Mouse (Mus musculus) midbrain, embryonic 10.5 days (tissue): ENCODE measurements around the gene Elp1. TPM values are rescaled to one million over a fixed set of nuclear protein-coding genes. Genes with fewer than 3 reads are reported as not detected.

Experiments
- DNase-seq: peaks from one replicate; pipeline ENCODE4 v3.0.0-alpha.2; 2017; ENCODE audit warnings: low spot score
- H3K27ac ChIP-seq: fragments of 300-500 bp; sonication (generic); replicated peaks from 2 replicates; pipeline ENCODE4 v1.5.1; 2016; ENCODE audit warnings: mild to moderate bottlenecking
- H3K27me3 ChIP-seq: fragments of 300-500 bp; sonication (generic); 2 replicates; pipeline ENCODE4 v1.6.1; 2016; ENCODE audit warnings: low read depth, mild to moderate bottlenecking; ENCODE audit not compliant: poor library complexity, severe bottlenecking
- H3K36me3 ChIP-seq: fragments of 300-500 bp; sonication (generic); 2 replicates; pipeline ENCODE4 v1.6.1; 2016; ENCODE audit warnings: mild to moderate bottlenecking, moderate library complexity
- H3K4me1 ChIP-seq: fragments of 300-500 bp; sonication (generic); 2 replicates; pipeline ENCODE4 v1.6.1; 2016
- H3K4me3 ChIP-seq: fragments of 300-500 bp; sonication (generic); 2 replicates; pipeline ENCODE4 v1.5.1; 2016; ENCODE audit warnings: mild to moderate bottlenecking, moderate library complexity
- H3K9me3 ChIP-seq: fragments of 300-500 bp; sonication (generic); replicated peaks from 2 replicates; pipeline ENCODE4 v1.6.1; 2016; ENCODE audit warnings: mild to moderate bottlenecking
- WGBS: fragments of 180-500 bp; shearing (Covaris S2); methylation state at CpG from one replicate; pipeline ENCODE4 v1.1.7; 2016; 5-methylcytosine and 5-hydroxymethylcytosine counted together
- polyA plus RNA-seq: library from polyadenylated mRNA; unstranded; fragments of >200 nt; fragmentation: Nextera tagmentation; extraction: Ambion mirVana; gene quantifications from 2 replicates; pipeline ENCODE4 v1.2.1, GENCODE M21; 2016

Elp1 gene
- polyA plus RNA-seq, 1 experiment from 2014 or later = 80.1 TPM

DNA sequence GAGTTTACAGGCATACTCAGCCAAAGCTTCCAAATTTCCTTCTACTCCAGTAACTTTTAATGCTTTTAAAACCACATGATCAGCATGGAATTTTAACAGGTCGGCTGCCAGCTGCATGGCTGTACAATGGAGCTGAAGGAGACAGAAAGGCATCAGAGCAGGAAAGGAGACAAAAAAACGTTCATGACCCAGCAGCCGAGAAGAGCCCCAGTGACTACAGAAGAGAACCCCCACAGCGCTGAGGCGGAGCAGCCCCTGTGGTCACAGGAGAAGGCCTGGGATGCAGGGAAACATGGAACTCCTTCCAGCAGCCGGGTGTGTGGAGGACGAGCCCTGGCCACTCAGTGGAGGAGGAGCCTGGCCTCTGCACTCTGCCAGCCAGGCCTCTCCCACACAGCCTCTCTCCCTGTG lies 27.4 kb upstream of the Elp1 start:
- no peak for DNase-seq
- no peaks in the 10 kb centered on the region for H3K9me3 ChIP-seq
- H3K27me3 ChIP-seq = no peaks in the 10 kb centered on the region
- peak overlapping the region; percentile 29; the same call in 1 of the 2 replicates for H3K27ac ChIP-seq
- H3K36me3 ChIP-seq = peaks cover 60% of the 10 kb centered on the region
- 0 out of 2 replicates have a peak, but pooled peaks cover 7% of the 10 kb centered on the region for H3K4me1 ChIP-seq
- no peak overlapping the region for H3K4me3 ChIP-seq
- 69% methylated on average over 7 of the region's 7 CpGs for WGBS

DNA sequence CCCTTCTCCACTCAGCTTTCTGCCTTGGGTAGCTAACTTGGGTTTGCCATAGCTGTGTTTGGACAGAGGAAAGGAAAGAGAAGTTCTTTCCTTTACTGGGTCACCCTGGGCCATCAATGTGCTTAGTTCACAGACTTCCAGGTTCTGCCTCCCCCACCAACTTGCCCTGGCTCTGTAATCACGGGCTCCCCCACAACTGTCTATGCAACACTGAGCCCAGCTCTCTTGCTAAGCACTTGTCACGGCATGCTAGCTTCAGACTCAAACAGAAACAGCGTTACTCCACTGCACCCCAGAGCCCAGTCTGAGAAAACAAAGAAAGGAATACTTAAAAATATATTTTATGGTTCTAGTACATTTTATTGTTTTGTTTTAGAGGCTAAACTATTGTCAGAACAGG lies 26.8 kb upstream of the Elp1 start:
- peaks cover 61% of the 10 kb centered on the region for H3K36me3 ChIP-seq
- 89% methylated on average over 3 of the region's 3 CpGs for WGBS
- DNase-seq = no peak

DNA sequence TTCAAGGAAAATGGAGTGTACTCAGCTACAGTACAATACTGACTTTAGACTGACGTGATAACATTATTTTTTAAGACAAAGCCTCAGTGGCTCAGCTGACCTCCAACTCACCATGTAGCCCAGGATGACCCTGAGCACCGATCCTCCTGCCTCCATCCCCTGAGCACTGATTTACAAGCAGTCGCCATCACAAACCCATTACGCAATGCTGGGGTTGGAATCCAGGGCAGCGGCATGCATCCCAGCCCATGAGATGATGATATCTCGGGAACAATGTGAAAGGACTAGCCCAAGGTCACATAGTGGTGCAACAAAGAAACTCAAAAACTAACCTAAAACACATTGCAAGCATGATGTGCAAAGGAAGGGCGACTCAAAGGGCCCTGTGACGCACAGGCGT lies 22.1 kb upstream of the Elp1 start:
- 92% methylated on average over 9 of the region's 9 CpGs for WGBS
- Histone ChIP-seq H3K36me3 (peaks cover 47% of the 10 kb centered on the region), H3K4me3 (no peak overlapping the region), H3K9me3 (no peaks in the 10 kb centered on the region), H3K4me1 (no peaks in the 10 kb centered on the region), H3K27me3 (no peaks in the 10 kb centered on the region), H3K27ac (no peak overlapping the region)
- DNase-seq = no peak

More for the DNA sequence above, 26.8 kb upstream of the Elp1 start:
- H3K27me3 ChIP-seq = no peaks in the 10 kb centered on the region
- no peak overlapping the region for H3K4me3 ChIP-seq
- no peaks in the 10 kb centered on the region for H3K9me3 ChIP-seq
- H3K27ac ChIP-seq = no peak overlapping the region
- 0 out of 2 replicates have a peak, but pooled peaks cover 7% of the 10 kb centered on the region for H3K4me1 ChIP-seq

DNA sequence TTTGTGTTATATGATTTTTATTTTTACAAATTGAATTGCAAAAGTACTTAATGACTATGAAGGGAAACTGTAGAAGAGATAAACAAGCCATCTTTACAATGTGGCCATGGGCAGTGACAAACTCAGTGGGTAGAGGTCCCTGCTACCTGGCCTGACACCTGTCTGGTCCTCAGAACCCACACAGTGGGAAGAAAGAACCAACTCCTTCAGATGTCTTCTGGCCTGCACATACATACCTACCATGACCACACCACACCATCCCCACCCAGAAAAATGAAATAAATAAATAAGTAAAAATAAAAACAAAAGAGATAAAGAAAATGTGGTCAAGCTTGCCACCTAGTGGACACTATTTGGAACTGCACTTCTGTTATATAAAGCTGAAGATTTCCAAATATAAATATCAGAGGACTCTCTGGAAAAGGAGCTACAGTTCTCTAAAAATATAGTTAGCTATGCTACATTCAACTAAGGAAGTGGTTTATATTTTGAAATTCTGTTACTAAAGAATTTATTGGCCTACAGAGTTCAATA lies 18.0 kb upstream of the Elp1 start:
- H3K9me3 ChIP-seq = no peaks in the 10 kb centered on the region
- peaks cover 26% of the 10 kb centered on the region for H3K36me3 ChIP-seq
- no peak for DNase-seq
- H3K4me3 ChIP-seq = no peak overlapping the region
- H3K27me3 ChIP-seq = no peaks in the 10 kb centered on the region
- no peaks in the 10 kb centered on the region for H3K4me1 ChIP-seq
- no peak overlapping the region for H3K27ac ChIP-seq

DNA sequence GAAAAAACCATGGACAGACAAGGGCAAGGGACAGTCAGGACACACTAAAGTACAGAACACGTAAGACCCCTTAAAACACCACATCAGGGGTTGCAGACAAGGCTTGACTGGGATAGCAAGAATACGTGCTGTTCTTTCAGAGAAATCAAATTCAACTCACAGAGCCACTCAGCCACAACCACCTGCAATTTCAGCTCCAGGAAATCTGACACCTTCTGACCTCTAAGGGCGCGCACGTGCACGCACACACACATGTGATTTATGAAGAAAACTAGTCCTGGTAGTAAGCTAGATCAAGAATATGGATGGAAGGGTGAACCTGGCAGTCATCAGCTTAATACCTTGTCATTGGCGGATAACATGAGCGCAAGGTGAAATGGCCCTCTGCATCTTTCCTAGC lies 13.0 kb upstream of the Elp1 start:
- Histone ChIP-seq H3K27ac (no peak overlapping the region), H3K9me3 (no peaks in the 10 kb centered on the region), H3K4me1 (0 out of 2 replicates have a peak, but pooled peaks cover 4% of the 10 kb centered on the region), H3K27me3 (no peaks in the 10 kb centered on the region), H3K4me3 (no peak overlapping the region), H3K36me3 (peaks cover 23% of the 10 kb centered on the region)
- no peak for DNase-seq
- WGBS = 93% methylated on average over 8 of the region's 8 CpGs

DNA sequence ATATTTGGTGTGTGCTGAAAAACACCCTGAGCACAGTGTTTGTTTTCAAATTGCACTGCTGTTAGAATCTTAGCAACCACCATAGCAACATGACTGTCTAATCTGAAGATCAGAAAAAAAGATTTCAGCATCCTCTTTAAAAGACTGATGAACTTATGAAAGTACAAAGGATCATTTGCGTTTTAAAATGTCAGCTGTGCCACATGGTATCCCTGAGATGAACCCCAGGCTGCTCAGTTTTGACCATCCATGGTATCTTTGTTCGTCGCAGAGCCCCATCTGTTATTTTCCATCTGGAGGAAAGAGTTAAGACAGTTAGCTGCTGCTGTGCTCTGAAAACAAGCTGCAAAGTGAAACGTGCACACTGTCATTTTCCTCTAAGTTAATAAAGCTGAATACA lies 10.0 kb upstream of the Elp1 start:
- H3K27me3 ChIP-seq = no peaks in the 10 kb centered on the region

DNA sequence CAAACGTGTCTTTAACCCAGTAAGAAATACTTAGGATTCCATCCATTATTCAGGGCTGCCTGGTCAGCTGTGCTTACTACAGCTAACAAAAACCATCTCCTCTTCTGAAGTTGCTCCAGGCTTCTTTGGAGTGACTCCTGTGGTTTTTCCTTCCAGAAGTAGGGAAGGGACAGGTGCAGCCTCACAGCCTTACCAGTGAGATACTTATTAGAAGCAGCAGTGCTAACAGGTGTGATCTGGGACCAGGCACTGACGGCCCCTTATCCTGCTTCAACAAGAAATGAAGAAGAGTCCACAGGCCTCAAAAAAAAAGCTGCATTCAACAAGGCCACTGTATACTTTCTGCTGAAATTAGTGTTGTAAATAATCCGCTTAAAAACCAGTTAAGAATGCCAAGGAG lies 9.5 kb upstream of the Elp1 start:
- Histone ChIP-seq H3K36me3 (peaks cover 40% of the 10 kb centered on the region), H3K9me3 (no peaks in the 10 kb centered on the region)
- no peak for DNase-seq

More for the DNA sequence above, 10.0 kb upstream of the Elp1 start:
- 82% methylated on average over 4 of the region's 4 CpGs for WGBS
- Histone ChIP-seq H3K36me3 (peaks cover 35% of the 10 kb centered on the region), H3K27ac (no peak overlapping the region), H3K9me3 (no peaks in the 10 kb centered on the region), H3K4me1 (0 out of 2 replicates have a peak, but pooled peaks cover 4% of the 10 kb centered on the region), H3K4me3 (no peak overlapping the region)
- no peak for DNase-seq

DNA sequence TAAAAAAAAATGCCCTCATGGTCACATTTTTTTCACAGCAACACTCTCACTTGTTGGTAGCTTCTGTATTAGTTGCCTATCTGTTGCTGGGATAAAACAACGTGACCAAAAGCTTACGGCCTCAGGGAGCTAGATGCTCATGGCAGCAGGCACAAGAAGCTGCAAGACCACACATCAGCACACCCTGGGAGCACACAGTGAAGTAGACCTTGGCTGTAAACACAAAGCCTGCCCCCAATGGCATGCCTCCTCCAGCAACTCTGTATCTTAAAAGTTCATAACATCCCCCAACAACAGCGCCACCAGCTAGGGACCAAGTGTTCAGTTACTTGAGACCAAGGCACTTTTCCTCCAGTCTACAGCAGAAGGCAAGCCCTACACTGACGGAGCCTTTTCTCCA lies 6.9 kb upstream of the Elp1 start:
- Histone ChIP-seq H3K9me3 (no peaks in the 10 kb centered on the region), H3K27me3 (no peaks in the 10 kb centered on the region), H3K4me1 (peaks cover 7% of the 10 kb centered on the region; the same call in 1 of the 2 replicates), H3K4me3 (no peak overlapping the region), H3K27ac (no peak overlapping the region), H3K36me3 (peaks cover 58% of the 10 kb centered on the region)
- 83% methylated on average over 4 of the region's 4 CpGs for WGBS
- no peak for DNase-seq

More for the DNA sequence above, 9.5 kb upstream of the Elp1 start:
- Histone ChIP-seq H3K27ac (no peak overlapping the region), H3K27me3 (no peaks in the 10 kb centered on the region), H3K4me1 (0 out of 2 replicates have a peak, but pooled peaks cover 4% of the 10 kb centered on the region), H3K4me3 (no peak overlapping the region)
- WGBS = 66% methylated on average over 3 of the region's 3 CpGs

DNA sequence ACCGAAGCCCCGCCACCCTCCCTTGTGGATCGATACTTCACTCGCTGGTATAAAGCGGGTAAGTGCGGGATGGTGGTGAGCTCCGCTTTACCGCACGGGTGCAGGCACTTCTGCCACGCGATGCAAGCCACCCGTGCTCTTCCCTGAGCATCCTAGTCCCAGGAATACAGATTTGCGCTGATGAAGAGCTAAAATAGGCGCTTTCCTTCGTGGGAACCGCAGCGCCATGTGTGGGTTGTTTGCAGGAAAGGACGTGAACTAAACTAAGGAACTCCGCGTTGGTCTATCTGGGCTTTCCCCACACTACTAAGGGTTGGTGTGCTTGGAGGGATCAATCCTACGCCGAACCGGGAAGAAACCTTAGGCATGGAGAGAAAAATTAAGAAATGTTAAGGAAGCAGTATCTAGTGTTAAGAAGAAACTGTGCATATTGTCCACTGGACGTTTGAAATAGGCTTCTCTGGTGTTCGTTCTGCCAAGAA lies 579 bp upstream of the Elp1 start:
- peak overlapping the region; percentile 97 for H3K4me3 ChIP-seq
- H3K4me1 ChIP-seq = peaks cover 29% of the 10 kb centered on the region
- H3K27me3 ChIP-seq = no peaks in the 10 kb centered on the region
- H3K27ac ChIP-seq = peak overlapping the region; percentile 94
- DNase-seq = no peak
- 2% methylated on average over 25 of the region's 25 CpGs for WGBS
- H3K36me3 ChIP-seq = peaks cover 64% of the 10 kb centered on the region
- no peaks in the 10 kb centered on the region for H3K9me3 ChIP-seq

DNA sequence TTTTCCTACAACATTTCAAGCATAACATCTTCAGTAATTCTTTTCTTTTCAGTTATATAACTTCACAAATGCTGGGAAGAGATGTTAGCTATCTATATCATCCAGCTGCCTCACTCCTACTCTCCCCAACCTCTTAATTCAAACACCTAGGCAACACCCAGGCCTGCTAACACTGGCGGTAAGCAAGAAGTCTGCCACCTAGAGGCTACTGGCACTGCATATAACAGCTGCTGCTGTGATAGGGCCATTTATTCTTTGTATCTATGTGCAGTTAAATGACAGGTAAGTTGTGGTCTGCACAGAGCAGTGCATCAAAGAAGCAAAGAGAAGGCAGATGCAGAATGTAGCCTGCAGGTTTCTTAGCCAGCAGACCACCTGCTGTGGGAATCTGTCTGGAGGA lies 10.8 kb downstream of the Elp1 start:
- Histone ChIP-seq H3K27me3 (no peaks in the 10 kb centered on the region), H3K36me3 (peaks cover 94% of the 10 kb centered on the region), H3K27ac (no peak overlapping the region), H3K9me3 (no peaks in the 10 kb centered on the region), H3K4me1 (no peaks in the 10 kb centered on the region), H3K4me3 (no peak overlapping the region)
- 54% methylated on average over 1 of the region's 1 CpGs for WGBS
- no peak for DNase-seq

DNA sequence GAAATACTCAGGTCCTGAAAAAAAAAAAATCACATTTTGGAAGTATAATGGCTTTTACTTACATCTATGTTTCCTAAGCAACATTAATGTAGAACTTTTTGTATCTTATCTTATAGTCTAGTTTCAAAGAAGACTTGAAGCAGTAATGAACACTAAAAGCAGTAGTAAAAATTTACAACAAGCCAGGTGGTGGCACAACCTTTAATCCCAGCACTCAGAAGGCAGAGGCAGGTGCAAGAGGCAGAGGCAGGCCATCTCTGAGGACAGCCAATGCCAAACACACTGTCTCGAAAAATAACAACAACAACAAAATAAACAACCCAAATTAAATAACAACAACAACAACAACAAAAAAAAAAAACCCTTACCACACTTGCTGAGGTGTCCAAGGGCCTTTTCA lies 31.1 kb downstream of the Elp1 start:
- H3K9me3 ChIP-seq = no peaks in the 10 kb centered on the region
- peaks cover 100% of the 10 kb centered on the region for H3K36me3 ChIP-seq
- no peak for DNase-seq
- no peak overlapping the region for H3K4me3 ChIP-seq
- no peaks in the 10 kb centered on the region for H3K27me3 ChIP-seq
- H3K4me1 ChIP-seq = no peaks in the 10 kb centered on the region
- WGBS = 63% methylated on average over 1 of the region's 1 CpGs
- H3K27ac ChIP-seq = no peak overlapping the region

DNA sequence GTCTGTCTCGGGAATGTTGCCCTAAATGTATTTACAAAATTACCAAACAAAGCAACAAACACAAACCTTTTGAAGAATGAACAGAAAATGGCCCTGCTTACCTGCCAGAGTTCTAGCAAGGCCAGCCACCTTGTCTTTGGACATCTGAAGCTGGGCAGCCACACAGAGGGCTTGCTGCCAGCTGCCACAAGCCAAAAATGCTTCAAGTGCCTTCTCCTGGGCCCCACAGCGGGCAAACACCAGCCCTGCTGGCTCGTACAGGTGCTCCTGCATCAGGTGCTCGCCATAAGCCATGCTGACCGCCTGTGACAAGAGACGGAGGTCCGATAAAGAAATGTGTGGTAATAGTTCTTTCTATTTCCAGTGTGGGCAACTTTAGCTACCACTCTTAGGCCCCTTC lies 33.2 kb downstream of the Elp1 start:
- WGBS = 93% methylated on average over 7 of the region's 7 CpGs
- Histone ChIP-seq H3K9me3 (no peaks in the 10 kb centered on the region), H3K36me3 (peaks cover 100% of the 10 kb centered on the region), H3K27ac (no peak overlapping the region), H3K4me1 (no peaks in the 10 kb centered on the region), H3K4me3 (no peak overlapping the region), H3K27me3 (no peaks in the 10 kb centered on the region)
- DNase-seq = no peak

DNA sequence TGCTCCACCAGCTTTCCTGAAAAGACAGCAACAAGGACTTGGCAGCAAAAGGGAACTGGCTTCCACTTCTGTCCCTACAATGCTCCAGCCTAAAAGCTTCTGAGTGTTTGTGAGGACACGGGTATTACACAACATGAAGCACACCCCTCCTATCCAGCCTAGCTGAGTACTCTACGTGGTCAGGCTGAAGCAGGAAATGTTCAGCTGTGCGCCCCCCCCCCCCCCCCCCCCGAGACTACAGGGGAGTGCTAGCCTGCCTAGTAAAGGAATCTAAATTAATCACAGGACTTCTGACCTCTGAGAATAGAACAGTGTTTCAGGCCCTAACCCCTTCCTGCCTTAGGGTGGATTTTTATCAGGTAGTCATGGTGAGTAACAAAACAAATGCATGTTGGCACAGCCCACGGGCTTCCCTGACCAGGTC lies 34.3 kb downstream of the Elp1 start:
- Histone ChIP-seq H3K4me3 (no peak overlapping the region), H3K27ac (no peak overlapping the region), H3K27me3 (no peaks in the 10 kb centered on the region), H3K4me1 (no peaks in the 10 kb centered on the region), H3K36me3 (peaks cover 100% of the 10 kb centered on the region), H3K9me3 (no peaks in the 10 kb centered on the region)
- 81% methylated on average over 5 of the region's 5 CpGs for WGBS
- DNase-seq = no peak
